Comparison of ENCODE assay signal across 10 mouse cellular contexts in the genomic region with DNA sequence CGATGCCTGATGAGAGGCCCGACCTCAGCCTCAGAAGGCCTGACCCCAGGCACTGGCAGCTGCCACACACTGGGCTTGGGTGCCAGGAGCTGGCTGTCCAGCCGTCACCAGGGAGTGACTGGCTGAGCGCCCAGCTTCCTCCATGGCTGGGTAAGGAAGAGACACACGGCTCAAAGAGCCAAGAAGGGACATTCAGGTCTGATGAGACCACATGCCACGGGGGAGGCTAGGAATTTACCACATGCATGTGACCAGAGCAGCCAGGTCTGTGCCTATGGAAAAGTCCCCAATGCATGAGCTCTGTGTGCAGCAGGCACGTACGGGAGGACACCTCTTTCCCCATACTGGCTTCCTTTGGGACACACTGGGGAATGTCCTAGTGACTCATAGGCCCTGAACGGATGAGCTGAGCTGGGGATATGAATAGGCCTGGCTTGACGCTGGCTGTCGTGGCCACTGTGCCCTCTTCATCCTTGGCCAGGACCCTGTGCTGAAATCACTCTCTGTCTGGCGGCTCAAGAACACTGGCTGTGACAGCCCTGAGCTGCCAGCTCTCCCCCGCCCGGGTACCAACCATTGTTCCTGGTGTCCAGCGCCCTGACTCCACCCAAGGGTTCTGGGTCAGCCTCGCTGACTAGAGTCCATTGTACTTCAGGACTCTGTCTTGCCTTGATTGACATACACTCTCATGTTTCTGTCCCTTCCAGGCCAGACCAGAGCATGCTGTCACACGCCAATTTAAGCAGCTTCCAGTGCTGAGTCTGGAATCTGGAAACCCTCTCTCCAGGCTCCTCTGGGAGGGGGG. TPM values are rescaled to one million over a fixed set of nuclear protein-coding genes. Genes with fewer than 3 reads are reported as not detected.
A peak's percentile ranks its signal among the peaks of the same experiment; 100 is the strongest.
DNase-seq lines count a peak whose midpoint lies in the region; ATAC-seq and TF ChIP-seq lines count a peak whose summit lies in the region.
"Had no signal": no experiment of that assay in that cellular context is flagged by ENCODE, and none has a peak within 500 bp of the region (broad histone marks: within the 10 kb centered on the region; RNA-seq: fewer than 3 reads in every experiment).

No protein-coding gene starts in this region.

- H3K9me3 ChIP-seq in midbrain, embryonic 12.5 days, result no peaks in the 10 kb centered on the region
- H3K9me3 ChIP-seq in midbrain, embryonic 13.5 days, result no peaks in the 10 kb centered on the region

- H3K36me3 ChIP-seq in midbrain, embryonic 12.5 days, result no peaks in the 10 kb centered on the region
- H3K36me3 ChIP-seq in midbrain, embryonic 13.5 days, result no peaks in the 10 kb centered on the region
- no peaks in the 10 kb centered on the region for H3K36me3 ChIP-seq in kidney, adult 2 months (ENCODE audit: control insufficient read depth, insufficient read depth, low read length)

- 0 out of 2 replicates have a peak overlapping the region, but pooled peaks have one; percentile 22 for H3K27ac ChIP-seq in midbrain, embryonic 12.5 days (replicated peaks)
- no peak overlapping the region for H3K27ac ChIP-seq in midbrain, embryonic 13.5 days
- no peak overlapping the region for H3K27ac ChIP-seq in kidney, adult 2 months (ENCODE audit: insufficient read depth, low read depth, low read length)

- H3K4me3 ChIP-seq in midbrain, embryonic 12.5 days, result no peak overlapping the region
- no peak overlapping the region for H3K4me3 ChIP-seq in midbrain, embryonic 13.5 days (replicated peaks)
- no peak overlapping the region for H3K4me3 ChIP-seq in kidney, adult 2 months (ENCODE audit: insufficient read depth, low read depth, low read length)
- H3K4me3 ChIP-seq: erythroblast, embryonic 14.5 days had no signal

- no peaks in the 10 kb centered on the region for H3K27me3 ChIP-seq in midbrain, embryonic 12.5 days
- H3K27me3 ChIP-seq in midbrain, embryonic 13.5 days, result no peaks in the 10 kb centered on the region
- H3K27me3 ChIP-seq in kidney, adult 2 months (replicated peaks; ENCODE audit: control insufficient read depth, insufficient read depth, low read length), result no peaks in the 10 kb centered on the region
- H3K27me3 ChIP-seq: Patski had no signal

- 69% methylated on average over 17 of the region's 17 CpGs for WGBS in midbrain, embryonic 12.5 days
- WGBS in midbrain, embryonic 13.5 days, result 57% methylated on average over 17 of the region's 17 CpGs
- WGBS in kidney, adult 2 months, result 54% methylated on average over 17 of the region's 17 CpGs

- no peak overlapping the region for H3K4me2 ChIP-seq in midbrain, embryonic 12.5 days (replicated peaks)
- no peak overlapping the region for H3K4me2 ChIP-seq in midbrain, embryonic 13.5 days (replicated peaks)

- peak; percentile 72 for DNase-seq in cerebellum, adult 11-12 months
- peak; percentile 98 for DNase-seq in heart, adult 11 months
- DNase-seq in kidney, adult 2 months, result peak; percentile 63
- DNase-seq in right cerebral cortex, postnatal 10 days (ENCODE audit: low spot score in 2 of 2), result peak; percentile 69 to 79
- DNase-seq in thymus, postnatal 10 days (ENCODE audit: low spot score in 2 of 2), result no peak
- no peak for DNase-seq in spleen, adult 18-20 months

- no peak for TF ChIP-seq CTCF in kidney, adult 2 months (conservative IDR thresholded peaks at IDR 0.05; ENCODE audit: insufficient read depth, insufficient read length, low read depth, low read length)

- H3K4me1 ChIP-seq in midbrain, embryonic 12.5 days, result 0 out of 2 replicates have a peak, but pooled peaks cover 2% of the 10 kb centered on the region
- H3K4me1 ChIP-seq in midbrain, embryonic 13.5 days (replicated peaks), result peaks cover 6% of the 10 kb centered on the region
- no peaks in the 10 kb centered on the region for H3K4me1 ChIP-seq in kidney, adult 2 months (ENCODE audit: control insufficient read depth, insufficient read depth, low read length)

- TF ChIP-seq POLR2A in kidney, adult 2 months (IDR thresholded peaks at IDR 0.05; ENCODE audit: low read depth, low read length), result no peak

- ATAC-seq in midbrain, embryonic 12.5 days (ENCODE audit: low FRiP score, low read depth), result no peak
- no peak for ATAC-seq in midbrain, embryonic 13.5 days
- ATAC-seq: Patski had no signal

- no peak overlapping the region for H3K9ac ChIP-seq in midbrain, embryonic 12.5 days (replicated peaks)
- H3K9ac ChIP-seq in midbrain, embryonic 13.5 days (replicated peaks), result no peak overlapping the region

RNA-seq across cellular contexts. Expression of a gene that starts 9.3 kb away (rescaled TPM):
- 1.8 and 2.1 TPM in 2 replicates for polyA plus RNA-seq in midbrain, embryonic 12.5 days (2016; fragmentation: Nextera tagmentation; extraction: Ambion mirVana)
- polyA plus RNA-seq in midbrain, embryonic 13.5 days (2015; fragmentation: Nextera tagmentation; extraction: Ambion mirVana), result 2.1 and 2.3 TPM in 2 replicates
- polyA plus RNA-seq in kidney, adult 2 months (2012; rRNA removed), result 0.12 and 1.2 TPM in 2 replicates
- polyA plus RNA-seq: erythroblast, embryonic 14.5 days; Patski had no signal

Comparison
In these comparisons a context has a peak if more than half of its experiments do, and no peak if none do; other contexts are left out.
1. DNase-seq: peak in cerebellum, adult 11-12 months (single experiment), heart, adult 11 months (single experiment), kidney, adult 2 months (single experiment) and right cerebral cortex, postnatal 10 days (2 of 2); none in thymus, postnatal 10 days (0 of 2) and spleen, adult 18-20 months (0 of 2).